Comparison of ENCODE assay signal across 7 mouse cellular contexts in genomic region chr13:91093162-91093561, GRCm38 (mm10).
DNase-seq lines count a peak whose midpoint lies in the region; ATAC-seq lines count a peak whose summit lies in the region.

No protein-coding gene starts in this region.

- H3K9ac ChIP-seq in embryonic facial prominence, embryonic 12.5 days, result no peak overlapping the region
- H3K9ac ChIP-seq in hindbrain, embryonic 15.5 days, result no peak overlapping the region
- H3K9ac ChIP-seq in limb, embryonic 13.5 days, result no peak overlapping the region

- WGBS in embryonic facial prominence, embryonic 12.5 days, result 16% methylated on average over 6 of the region's 6 CpGs
- WGBS in hindbrain, embryonic 15.5 days, result 20% methylated on average over 6 of the region's 6 CpGs
- WGBS in limb, embryonic 13.5 days, result 20% methylated on average over 6 of the region's 6 CpGs

- DNase-seq in right cerebral cortex, adult 2 months (ENCODE audit: low spot score in 2 of 2), result peak; percentile 36 to 48
- no peak for DNase-seq in right cerebral cortex, postnatal 36 days (ENCODE audit: low spot score in 2 of 2)
- peak; percentile 29 for DNase-seq in ZHBTc4 (ENCODE audit: low read depth, low spot score)
- peak; percentile 10 to 17 for DNase-seq in natural killer cell, adult 2 months (ENCODE audit: low spot score in 2 of 2)

- H3K9me3 ChIP-seq in embryonic facial prominence, embryonic 12.5 days, result no peaks in the 10 kb centered on the region
- H3K9me3 ChIP-seq in hindbrain, embryonic 15.5 days, result no peaks in the 10 kb centered on the region
- H3K9me3 ChIP-seq in limb, embryonic 13.5 days, result 0 out of 2 replicates have a peak, but pooled peaks cover 3% of the 10 kb centered on the region

- H3K4me2 ChIP-seq in embryonic facial prominence, embryonic 12.5 days (replicated peaks), result no peak overlapping the region
- H3K4me2 ChIP-seq in hindbrain, embryonic 15.5 days, result peak overlapping the region; percentile 13; the same call in 1 of the 2 replicates
- H3K4me2 ChIP-seq in limb, embryonic 13.5 days (replicated peaks), result no peak overlapping the region

- ATAC-seq in embryonic facial prominence, embryonic 12.5 days (ENCODE audit: insufficient number of reproducible peaks, insufficient read depth, low FRiP score, low TSS enrichment), result no peak
- ATAC-seq in hindbrain, embryonic 15.5 days (ENCODE audit: low FRiP score, low read depth), result peak; percentile 76
- no peak for ATAC-seq in limb, embryonic 13.5 days (ENCODE audit: low FRiP score, low read depth)

- H3K4me1 ChIP-seq in embryonic facial prominence, embryonic 12.5 days, result peaks cover 13% of the 10 kb centered on the region
- H3K4me1 ChIP-seq in hindbrain, embryonic 15.5 days (replicated peaks), result peaks cover 20% of the 10 kb centered on the region
- H3K4me1 ChIP-seq in limb, embryonic 13.5 days, result peaks cover 17% of the 10 kb centered on the region

- H3K27me3 ChIP-seq in embryonic facial prominence, embryonic 12.5 days, result no peaks in the 10 kb centered on the region
- no peaks in the 10 kb centered on the region for H3K27me3 ChIP-seq in hindbrain, embryonic 15.5 days
- no peaks in the 10 kb centered on the region for H3K27me3 ChIP-seq in limb, embryonic 13.5 days

- no peaks in the 10 kb centered on the region for H3K36me3 ChIP-seq in embryonic facial prominence, embryonic 12.5 days
- H3K36me3 ChIP-seq in hindbrain, embryonic 15.5 days, result no peaks in the 10 kb centered on the region
- H3K36me3 ChIP-seq in limb, embryonic 13.5 days, result no peaks in the 10 kb centered on the region

- no peak overlapping the region for H3K4me3 ChIP-seq in embryonic facial prominence, embryonic 12.5 days
- H3K4me3 ChIP-seq in hindbrain, embryonic 15.5 days, result no peak overlapping the region
- no peak overlapping the region for H3K4me3 ChIP-seq in limb, embryonic 13.5 days

- peak overlapping the region; percentile 41; the same call in 1 of the 2 replicates for H3K27ac ChIP-seq in embryonic facial prominence, embryonic 12.5 days
- H3K27ac ChIP-seq in hindbrain, embryonic 15.5 days (replicated peaks), result 0 out of 2 replicates have a peak overlapping the region, but pooled peaks have one; percentile 62
- H3K27ac ChIP-seq in limb, embryonic 13.5 days, result peak overlapping the region; percentile 79; the same call in 1 of the 2 replicates

Comparison
In these comparisons a context has a peak if more than half of its experiments do, and no peak if none do; other contexts are left out.
1. DNase-seq: peak in right cerebral cortex, adult 2 months (2 of 2), ZHBTc4 (single experiment) and natural killer cell, adult 2 months (2 of 2); none in right cerebral cortex, postnatal 36 days (0 of 2).
2. Peak in every context shown above with its lines, with median percentiles within 50 percentile points of each other: H3K27ac ChIP-seq.